Mouse (Mus musculus) liver, embryonic 14.5 days (tissue): ENCODE results near the gene Gas7. TPM values are rescaled to one million over a fixed set of nuclear protein-coding genes. Genes with fewer than 3 reads are reported as not detected.

ENCODE experiments used
- ATAC-seq: fragments of 200-750 bp; cut with Nextera tagmentation; 2 replicates; pipeline ENCODE4 v1.8.0; 2017; ENCODE audit warnings: moderate number of reproducible peaks, mild to moderate bottlenecking, moderate library complexity; ENCODE audit not compliant: insufficient read depth
- DNase-seq, 3 experiments: peaks; one replicate each; pipeline ENCODE4 v3.0.0-alpha.2; 2012 to 2013; ENCODE audit warnings: low read depth in 3 of 3, low spot score in 3 of 3
- H3K27ac ChIP-seq: fragments of 300-500 bp; sonication (generic); 2 replicates; pipeline ENCODE4 v1.5.1; 2014; ENCODE audit warnings: moderate library complexity, mild to moderate bottlenecking, control low read depth, inconsistent platforms
- H3K27me3 ChIP-seq: fragments of 300-500 bp; sonication (generic); 2 replicates; pipeline ENCODE4 v1.6.1; 2014; ENCODE audit warnings: mild to moderate bottlenecking, low read length, moderate library complexity; ENCODE audit not compliant: control insufficient read depth, insufficient read depth
- H3K36me3 ChIP-seq: fragments of 300-500 bp; sonication (generic); replicated peaks from 2 replicates; pipeline ENCODE4 v1.6.1; 2014; ENCODE audit warnings: low read depth; ENCODE audit not compliant: control insufficient read depth, insufficient read depth
- H3K4me1 ChIP-seq, 2 experiments: fragments of 200-500 bp in 1 of 2; fragments of 300-500 bp in 1 of 2; sonication (generic) in 1 of 2; replicated peaks; 2 replicates each; pipeline ENCODE4 v1.6.1; 2012 to 2014; ENCODE audit warnings: antibody characterized with exemption in 1 of 2, inconsistent platforms in 1 of 2, low read length in 1 of 2; ENCODE audit not compliant: control insufficient read depth in 2 of 2, insufficient read depth in 2 of 2
- H3K4me2 ChIP-seq: fragments of 300-500 bp; sonication (generic); 2 replicates; pipeline ENCODE4 v1.6.1; 2014; ENCODE audit warnings: low read depth, mild to moderate bottlenecking, control low read depth, moderate library complexity
- H3K4me3 ChIP-seq, 2 experiments: fragments of 200-500 bp in 1 of 2; fragments of 300-500 bp in 1 of 2; sonication (generic) in 1 of 2; 2 replicates each; pipeline ENCODE4 v1.5.1; 2012 to 2014; ENCODE audit warnings: low read depth in 2 of 2, low read length in 2 of 2, mild to moderate bottlenecking in 2 of 2, control low read depth in 1 of 2, inconsistent platforms in 1 of 2, moderate library complexity in 1 of 2; ENCODE audit not compliant: insufficient read depth in 1 of 2
- H3K9ac ChIP-seq: fragments of 300-500 bp; sonication (generic); replicated peaks from 2 replicates; pipeline ENCODE4 v1.6.1; 2014; ENCODE audit warnings: mild to moderate bottlenecking, control low read depth, moderate library complexity
- H3K9me3 ChIP-seq: fragments of 300-500 bp; sonication (generic); 2 replicates; pipeline ENCODE4 v1.6.1; 2016; ENCODE audit warnings: low read length, mixed read lengths; ENCODE audit not compliant: control insufficient read depth
- CTCF ChIP-seq: IDR thresholded peaks from 2 replicates; pipeline ENCODE4 v1.5.1; 2016; ENCODE audit warnings: antibody characterized with exemption, low read depth, control low read depth
- EP300 ChIP-seq: IDR thresholded peaks from 2 replicates; pipeline ENCODE4 v1.6.1; 2016; ENCODE audit warnings: antibody characterized with exemption, low read depth
- WGBS: fragments of 180-500 bp; shearing (Covaris S2); extraction: QIAGEN DNeasy Blood & Tissue Kit; methylation state at CpG from one replicate; pipeline ENCODE4 v1.1.7; 2014; ENCODE audit not compliant: insufficient replicate concordance; 5-methylcytosine and 5-hydroxymethylcytosine counted together
- polyA plus RNA-seq, 2 experiments: library from polyadenylated mRNA; depleted of rRNA in 1 of 2; stranded (reverse) in 1 of 2; unstranded in 1 of 2; fragments of >200 nt; fragmentation: Nextera tagmentation in 1 of 2; extraction: Ambion mirVana in 1 of 2; gene quantifications; 2 replicates each; pipeline versions ENCODE4 v1.2.1 to v1.2.3; 2012 to 2014

The Gas7 gene
- polyA plus RNA-seq, 2 experiments: 0.49 to 1.1 TPM

GRCm38 (mm10) chr11:67531926-67532565, 76.8 kb downstream of the Gas7 start:
- H3K27ac ChIP-seq: no peak overlapping the region
- 43% methylated on average over 6 of the region's 6 CpGs for WGBS
- peaks cover 0 to 13% of the 10 kb centered on the region in 2 experiments; a peak in 2 of 4 replicates for H3K4me1 ChIP-seq
- no peak for TF ChIP-seq EP300
- no peak overlapping the region for H3K9ac ChIP-seq
- no peaks in the 10 kb centered on the region for H3K27me3 ChIP-seq
- DNase-seq (no peak), ATAC-seq (no peak)
- H3K9me3 ChIP-seq: no peaks in the 10 kb centered on the region
- no peaks in the 10 kb centered on the region for H3K36me3 ChIP-seq
- no peak overlapping the region for H3K4me3 ChIP-seq
- H3K4me2 ChIP-seq: no peak overlapping the region

- no peak for ATAC-seq
- no peak for DNase-seq
- peaks cover 0 to 6% of the 10 kb centered on the region in 2 experiments; a peak in 2 of 4 replicates for H3K4me1 ChIP-seq
- no peaks in the 10 kb centered on the region for H3K36me3 ChIP-seq
- H3K27ac ChIP-seq: no peak overlapping the region
- WGBS: 66% methylated on average over 10 of the region's 10 CpGs
- no peaks in the 10 kb centered on the region for H3K9me3 ChIP-seq
- no peak overlapping the region for H3K4me2 ChIP-seq
- no peaks in the 10 kb centered on the region for H3K27me3 ChIP-seq
- no peak for TF ChIP-seq EP300
- TF ChIP-seq CTCF: no peak
- no peak overlapping the region for H3K4me3 ChIP-seq
- no peak overlapping the region for H3K9ac ChIP-seq
Observed at GRCm38 (mm10) chr11:67532728-67533127, 77.5 kb downstream of the Gas7 start.

- ATAC-seq (no peak), DNase-seq (no peak)
- WGBS: 65% methylated on average over 6 of the region's 6 CpGs
- H3K4me3 ChIP-seq: no peak overlapping the region
- no peak overlapping the region for H3K27ac ChIP-seq
- H3K9ac ChIP-seq: no peak overlapping the region
- TF ChIP-seq CTCF (no peak), EP300 (no peak)
- peaks cover 0 to 5% of the 10 kb centered on the region in 2 experiments; a peak in 2 of 4 replicates for H3K4me1 ChIP-seq
- no peaks in the 10 kb centered on the region for H3K9me3 ChIP-seq
- H3K27me3 ChIP-seq: no peaks in the 10 kb centered on the region
- no peak overlapping the region for H3K4me2 ChIP-seq
- no peaks in the 10 kb centered on the region for H3K36me3 ChIP-seq
Observed at GRCm38 (mm10) chr11:67533151-67533550, 77.9 kb downstream of the Gas7 start.

- ATAC-seq: no peak
- Histone ChIP-seq H3K4me3 (no peak overlapping the region), H3K4me2 (no peak overlapping the region), H3K9me3 (no peaks in the 10 kb centered on the region), H3K4me1 (no peaks in the 10 kb centered on the region), H3K27ac (no peak overlapping the region), H3K36me3 (no peaks in the 10 kb centered on the region), H3K27me3 (no peaks in the 10 kb centered on the region), H3K9ac (no peak overlapping the region)
- no peak for DNase-seq
- TF ChIP-seq EP300: no peak
- TF ChIP-seq CTCF: no peak
- WGBS: 41% methylated on average over 1 of the region's 1 CpGs
Observed at GRCm38 (mm10) chr11:67535703-67536102, 80.5 kb downstream of the Gas7 start.

DNA sequence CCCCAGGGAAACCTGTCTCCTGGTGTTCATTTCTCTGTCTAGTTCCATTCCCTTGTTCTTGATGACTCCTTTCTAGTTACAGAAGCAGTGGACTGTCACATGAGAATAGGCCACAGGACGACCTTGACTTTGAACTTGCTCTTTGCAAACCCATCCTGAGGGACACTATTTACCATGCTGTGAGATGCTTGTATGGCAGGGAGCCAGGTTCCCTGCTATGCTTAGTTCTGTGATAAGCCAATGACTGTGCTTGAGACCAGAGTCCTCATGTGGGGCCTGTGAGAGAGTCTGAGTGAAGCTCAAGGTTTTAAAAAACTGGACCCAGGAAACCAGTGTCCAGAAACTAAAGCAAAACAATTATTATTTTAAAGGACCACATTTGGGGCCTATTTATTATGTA, 81.2 kb downstream of the Gas7 start:
- Histone ChIP-seq H3K4me3 (no peak overlapping the region), H3K36me3 (no peaks in the 10 kb centered on the region), H3K4me1 (no peaks in the 10 kb centered on the region), H3K9ac (no peak overlapping the region), H3K4me2 (no peak overlapping the region), H3K27ac (no peak overlapping the region), H3K27me3 (no peaks in the 10 kb centered on the region), H3K9me3 (no peaks in the 10 kb centered on the region)
- no peak for ATAC-seq
- WGBS: 43% methylated on average over 1 of the region's 1 CpGs
- no peak for TF ChIP-seq EP300
- TF ChIP-seq CTCF: no peak
- DNase-seq: peak in 2 of 3 experiments; percentile 11 to 22
